Mouse (Mus musculus) hindbrain, postnatal 0 days (tissue): Measurements from ENCODE around the gene Rpl36-ps4. TPM values are rescaled to one million over a fixed set of nuclear protein-coding genes. Genes with fewer than 3 reads are reported as not detected.
A peak's percentile ranks its signal among the peaks of the same experiment; 100 is the strongest.
"Not testable (repeated sequence)": the region's sequence is repeated elsewhere in the genome, so short reads cannot be mapped to it uniquely, and the experiment has no call there.

ENCODE experiments used
- ATAC-seq: fragments of 200-750 bp; cut with Nextera tagmentation; 2 replicates; pipeline ENCODE4 v1.8.0; 2017; ENCODE audit warnings: mild to moderate bottlenecking, moderate TSS enrichment, moderate library complexity
- DNase-seq: peaks from one replicate; pipeline ENCODE4 v3.0.0-alpha.2; 2015; ENCODE audit warnings: low spot score
- H3K27ac ChIP-seq: fragments of 300-500 bp; sonication (generic); 2 replicates; pipeline ENCODE4 v1.5.1; 2014; ENCODE audit warnings: mild to moderate bottlenecking
- H3K27me3 ChIP-seq: fragments of 300-500 bp; sonication (generic); 2 replicates; pipeline ENCODE4 v1.6.1; 2014; ENCODE audit warnings: low read length, mixed read lengths; ENCODE audit not compliant: insufficient read depth
- H3K36me3 ChIP-seq: fragments of 300-500 bp; sonication (generic); 2 replicates; pipeline ENCODE4 v1.6.1; 2014; ENCODE audit warnings: low read length, mixed read lengths; ENCODE audit not compliant: insufficient read depth
- H3K4me1 ChIP-seq: fragments of 300-500 bp; sonication (generic); 2 replicates; pipeline ENCODE4 v1.6.1; 2014; ENCODE audit warnings: antibody characterized with exemption, low read length, mixed read lengths; ENCODE audit not compliant: insufficient read depth
- H3K4me2 ChIP-seq: fragments of 300-500 bp; sonication (generic); 2 replicates; pipeline ENCODE4 v1.6.1; 2014; ENCODE audit warnings: low read depth, mild to moderate bottlenecking, low read length, moderate library complexity, mixed read lengths
- H3K4me3 ChIP-seq: fragments of 300-500 bp; sonication (generic); 2 replicates; pipeline ENCODE4 v1.5.1; 2014; ENCODE audit warnings: low read length
- H3K9ac ChIP-seq: fragments of 300-500 bp; sonication (generic); replicated peaks from 2 replicates; pipeline ENCODE4 v1.6.1; 2014; ENCODE audit warnings: mild to moderate bottlenecking, low read length, moderate library complexity, mixed read lengths
- H3K9me3 ChIP-seq: fragments of 300-500 bp; sonication (generic); 2 replicates; pipeline ENCODE4 v1.6.1; 2016; ENCODE audit warnings: low read length, mixed read lengths
- CTCF ChIP-seq: IDR thresholded peaks from 2 replicates; pipeline ENCODE4 v1.5.1; 2016; ENCODE audit warnings: antibody characterized with exemption, control low read depth, low read depth
- WGBS: fragments of 180-500 bp; shearing (Covaris S2); extraction: QIAGEN DNeasy Blood & Tissue Kit; methylation state at CpG from one replicate; pipeline ENCODE4 v1.1.7; 2014; 5-methylcytosine and 5-hydroxymethylcytosine counted together
- polyA plus RNA-seq: library from polyadenylated mRNA; unstranded; fragments of >200 nt; fragmentation: Nextera tagmentation; extraction: Ambion mirVana; gene quantifications from 2 replicates; pipeline ENCODE4 v1.2.1, GENCODE M21; 2015
- total RNA-seq: library from RNA; depleted of rRNA; stranded (reverse); fragments of >200 nt; gene quantifications from 2 replicates; pipeline ENCODE4 v1.2.3, GENCODE M21; 2014

Rpl36-ps4 gene
- total and polyA plus RNA-seq, 2 experiments from 2014 or later = not detected

DNA sequence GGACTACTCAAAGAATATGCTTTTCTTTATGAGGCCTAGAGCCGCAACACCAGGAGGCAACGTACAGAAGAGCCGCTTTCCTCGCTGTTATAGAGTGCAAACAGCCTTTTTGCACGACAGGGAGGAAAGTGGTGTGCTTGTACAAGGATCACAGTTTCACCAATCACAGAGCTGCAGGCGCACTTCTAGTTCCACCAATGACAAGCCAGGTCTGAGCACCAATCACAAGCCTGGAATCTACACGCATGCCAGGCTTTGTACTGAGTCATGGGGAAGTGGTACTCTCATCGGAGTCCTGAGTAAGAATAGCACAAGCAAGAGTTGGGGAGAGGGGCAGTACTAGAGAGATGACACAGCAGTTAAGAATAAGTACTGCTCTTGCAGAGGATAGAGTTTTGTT lies 14.0 kb downstream of the Rpl36-ps4 start:
- H3K27me3 ChIP-seq = no peaks in the 10 kb centered on the region
- WGBS = 90% methylated on average over 8 of the region's 8 CpGs
- H3K4me3 ChIP-seq = no peak overlapping the region
- no peak overlapping the region for H3K4me2 ChIP-seq
- DNase-seq = no peak
- TF ChIP-seq CTCF = no peak
- H3K36me3 ChIP-seq = no peaks in the 10 kb centered on the region
- no peak overlapping the region for H3K27ac ChIP-seq
- no peaks in the 10 kb centered on the region for H3K9me3 ChIP-seq
- ATAC-seq = no peak
- H3K4me1 ChIP-seq = no peaks in the 10 kb centered on the region
- no peak overlapping the region for H3K9ac ChIP-seq

DNA sequence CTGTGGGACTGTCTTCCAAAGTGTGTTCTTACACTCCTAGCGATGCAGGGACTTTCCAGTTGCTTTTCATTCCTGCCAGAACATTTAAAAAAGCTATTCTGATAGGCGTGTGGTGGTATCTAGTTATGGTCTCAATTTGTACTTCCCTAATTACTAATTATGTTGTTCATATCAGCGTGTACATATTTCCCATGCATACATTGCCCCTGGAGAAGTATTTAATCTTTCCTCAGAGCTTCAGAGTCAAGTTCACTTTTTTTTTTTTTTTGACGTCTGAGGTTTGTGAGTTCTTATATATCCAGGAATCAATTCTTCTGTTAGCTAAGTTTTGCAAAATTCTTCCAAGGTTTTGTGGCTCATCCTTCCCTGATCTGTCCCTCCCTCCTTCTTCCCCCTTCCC lies 15.4 kb downstream of the Rpl36-ps4 start:
- ATAC-seq (no peak), DNase-seq (no peak)
- H3K27ac ChIP-seq = no peak overlapping the region
- no peak overlapping the region for H3K4me3 ChIP-seq
- no peaks in the 10 kb centered on the region for H3K27me3 ChIP-seq
- H3K4me2 ChIP-seq = no peak overlapping the region
- no peak overlapping the region for H3K9ac ChIP-seq
- TF ChIP-seq CTCF = no peak
- no peaks in the 10 kb centered on the region for H3K36me3 ChIP-seq
- WGBS = 88% methylated on average over 4 of the region's 4 CpGs
- no peaks in the 10 kb centered on the region for H3K4me1 ChIP-seq
- H3K9me3 ChIP-seq = no peaks in the 10 kb centered on the region

DNA sequence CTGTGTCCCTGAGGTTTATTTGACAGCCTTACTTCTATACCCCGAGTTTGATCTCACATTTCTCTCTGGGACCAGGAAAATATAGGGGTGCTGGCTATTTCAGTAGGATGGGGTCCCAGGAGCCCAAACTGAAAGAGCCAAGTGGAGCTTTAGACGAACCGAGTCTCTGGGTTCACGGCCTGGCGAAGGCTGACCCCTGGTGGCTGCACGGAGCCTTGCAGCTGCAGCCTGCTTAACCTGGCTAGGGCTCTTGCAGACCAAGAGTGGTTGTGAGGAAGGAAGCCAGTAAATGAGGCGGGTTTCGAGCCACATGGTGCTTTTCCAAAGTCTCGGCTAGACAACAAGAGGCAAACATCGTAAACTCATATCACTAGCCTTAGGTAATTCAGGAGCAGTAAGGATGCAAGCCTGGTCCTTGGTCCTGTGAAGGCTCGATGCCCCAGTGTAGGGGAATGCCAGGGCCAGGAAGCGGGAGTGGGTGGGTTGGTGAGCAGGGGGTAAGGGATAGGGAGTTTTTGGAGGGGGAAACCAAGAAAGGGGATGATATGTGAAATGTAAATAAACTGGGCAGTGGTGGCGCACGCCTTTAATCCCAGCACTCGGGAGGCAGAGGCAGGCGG lies 28.3 kb downstream of the Rpl36-ps4 start:
- H3K9ac ChIP-seq = no peak overlapping the region
- H3K36me3 ChIP-seq = no peaks in the 10 kb centered on the region
- no peaks in the 10 kb centered on the region for H3K4me1 ChIP-seq
- H3K9me3 ChIP-seq = no peaks in the 10 kb centered on the region
- H3K4me3 ChIP-seq = no peak overlapping the region
- H3K27ac ChIP-seq = no peak overlapping the region
- no peaks in the 10 kb centered on the region for H3K27me3 ChIP-seq
- no peak overlapping the region for H3K4me2 ChIP-seq
- DNase-seq (peak; percentile 89), ATAC-seq (peak; percentile 83)
- 44% methylated on average over 16 of the region's 16 CpGs for WGBS
- TF ChIP-seq CTCF = peak; percentile 99

DNA sequence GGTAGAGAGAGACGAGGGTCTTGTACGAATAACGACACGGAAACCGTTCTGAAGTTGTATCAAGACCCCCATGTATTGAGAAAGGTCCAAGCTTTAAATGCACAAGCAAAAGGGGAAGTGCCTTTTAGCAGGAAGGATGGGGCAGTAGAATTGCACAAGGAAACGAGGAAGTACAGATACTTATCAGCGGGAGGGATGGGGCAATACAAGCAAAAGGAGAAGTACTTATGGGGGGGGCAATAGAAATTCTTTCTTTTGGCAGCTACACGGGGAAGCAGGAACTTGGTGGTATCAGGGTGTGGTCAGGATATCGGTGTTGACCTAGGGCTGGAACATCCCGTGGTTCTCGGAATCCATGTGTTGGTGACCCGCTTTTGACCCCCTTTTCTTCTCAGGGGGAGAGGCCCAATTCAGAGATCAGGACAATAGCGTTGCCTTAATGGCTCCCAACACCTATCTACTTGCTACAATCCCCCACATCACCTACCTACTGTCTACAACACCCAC lies 33.9 kb downstream of the Rpl36-ps4 start:
- H3K9ac ChIP-seq, ATAC-seq, DNase-seq, H3K4me3 ChIP-seq, H3K4me1 ChIP-seq, H3K27me3 ChIP-seq, H3K36me3 ChIP-seq, H3K9me3 ChIP-seq, H3K4me2 ChIP-seq, H3K27ac ChIP-seq: not testable (repeated sequence)
- 91% methylated on average over 12 of the region's 13 CpGs for WGBS

DNA sequence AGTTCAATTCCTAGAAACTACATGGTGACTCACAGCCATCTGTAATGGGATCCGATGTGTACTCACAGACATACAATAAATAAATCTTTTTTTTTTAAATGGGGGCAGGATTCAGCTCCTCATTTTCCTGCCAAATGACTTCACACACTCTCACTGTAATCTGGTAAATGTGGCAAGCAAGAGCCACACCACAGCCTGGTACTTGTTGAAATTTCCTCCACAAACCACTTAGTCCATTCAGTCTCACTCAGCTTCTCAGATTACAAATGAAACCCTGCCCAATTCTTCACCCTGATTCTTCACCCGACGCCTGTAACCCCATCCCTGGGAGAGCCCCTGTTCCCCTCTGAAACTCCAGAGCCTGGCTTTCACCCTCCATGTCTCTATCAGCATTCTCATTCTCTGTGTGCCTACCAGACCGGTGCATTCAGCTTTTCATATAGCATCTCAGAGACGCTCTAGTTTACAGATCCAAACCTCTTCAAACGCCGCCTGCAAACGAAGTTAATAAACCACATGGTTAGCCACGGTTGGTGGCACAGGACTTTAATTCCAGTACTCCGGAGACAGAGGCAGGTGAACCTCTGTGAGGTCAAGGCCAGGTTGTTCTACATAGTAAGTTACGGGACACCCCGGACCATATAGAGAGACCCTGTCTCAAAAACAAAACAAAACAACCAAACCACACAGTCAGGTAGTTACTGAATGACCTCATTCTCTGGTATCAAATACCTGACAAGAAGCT lies 36.5 kb downstream of the Rpl36-ps4 start:
- H3K4me1 ChIP-seq = no peaks in the 10 kb centered on the region
- H3K9me3 ChIP-seq = no peaks in the 10 kb centered on the region; the same call in 1 of the 2 replicates
- H3K4me2 ChIP-seq = no peak overlapping the region
- no peaks in the 10 kb centered on the region for H3K27me3 ChIP-seq
- DNase-seq = no peak
- no peaks in the 10 kb centered on the region for H3K36me3 ChIP-seq
- H3K27ac ChIP-seq = no peak overlapping the region
- 79% methylated on average over 12 of the region's 12 CpGs for WGBS
- TF ChIP-seq CTCF = no peak
- no peak overlapping the region for H3K4me3 ChIP-seq
- ATAC-seq = no peak
- no peak overlapping the region for H3K9ac ChIP-seq

DNA sequence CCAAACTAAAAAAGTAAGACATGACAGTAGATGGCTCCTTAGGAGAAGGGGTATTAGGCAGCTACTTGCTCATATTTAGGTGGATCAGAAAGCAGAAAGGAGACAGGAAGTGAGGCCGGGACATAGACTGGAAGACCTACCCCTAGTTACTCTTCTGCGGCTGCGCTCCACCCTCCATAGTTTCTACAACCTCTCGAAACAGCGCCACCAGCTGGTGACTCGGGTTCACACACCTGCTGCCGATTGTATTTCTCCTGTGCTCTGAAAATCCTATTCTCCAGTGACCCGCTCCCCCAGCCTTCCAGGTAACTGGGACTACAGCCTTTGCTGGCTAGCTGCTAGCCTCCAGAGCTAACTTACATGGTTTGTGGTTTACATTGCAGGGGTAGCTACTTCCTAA lies 37.5 kb downstream of the Rpl36-ps4 start:
- no peaks in the 10 kb centered on the region for H3K27me3 ChIP-seq
- H3K9me3 ChIP-seq = no peaks in the 10 kb centered on the region; the same call in 1 of the 2 replicates
- TF ChIP-seq CTCF = peak; percentile 33
- DNase-seq = no peak
- no peak overlapping the region for H3K27ac ChIP-seq
- no peaks in the 10 kb centered on the region for H3K4me1 ChIP-seq
- H3K36me3 ChIP-seq = no peaks in the 10 kb centered on the region
- WGBS = 64% methylated on average over 8 of the region's 8 CpGs
- H3K9ac ChIP-seq = no peak overlapping the region
- no peak overlapping the region for H3K4me2 ChIP-seq
- no peak for ATAC-seq
- no peak overlapping the region for H3K4me3 ChIP-seq

DNA sequence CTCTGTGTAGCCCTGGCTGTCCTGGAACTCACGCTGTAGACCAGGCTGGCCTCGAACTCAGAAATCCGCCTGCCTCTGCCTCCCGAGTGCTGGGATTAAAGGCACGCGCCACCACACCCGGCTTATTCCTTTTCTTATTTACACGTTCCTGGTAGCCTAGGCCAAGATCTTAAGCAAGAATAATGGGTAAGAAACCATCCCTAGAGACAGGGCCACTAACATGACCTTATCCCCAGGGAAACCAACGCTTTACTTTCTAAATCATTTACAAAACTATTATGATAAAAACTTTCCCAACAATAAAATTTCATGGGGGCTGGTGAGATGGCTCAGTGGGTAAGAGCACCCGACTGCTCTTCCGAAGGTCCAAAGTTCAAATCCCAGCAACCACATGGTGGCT lies 38.6 kb downstream of the Rpl36-ps4 start:
- H3K9me3 ChIP-seq, H3K9ac ChIP-seq, H3K36me3 ChIP-seq, DNase-seq, ATAC-seq, H3K27me3 ChIP-seq, H3K4me2 ChIP-seq, H3K4me1 ChIP-seq, H3K27ac ChIP-seq, H3K4me3 ChIP-seq: not testable (repeated sequence)
- 96% methylated on average over 11 of the region's 11 CpGs for WGBS

DNA sequence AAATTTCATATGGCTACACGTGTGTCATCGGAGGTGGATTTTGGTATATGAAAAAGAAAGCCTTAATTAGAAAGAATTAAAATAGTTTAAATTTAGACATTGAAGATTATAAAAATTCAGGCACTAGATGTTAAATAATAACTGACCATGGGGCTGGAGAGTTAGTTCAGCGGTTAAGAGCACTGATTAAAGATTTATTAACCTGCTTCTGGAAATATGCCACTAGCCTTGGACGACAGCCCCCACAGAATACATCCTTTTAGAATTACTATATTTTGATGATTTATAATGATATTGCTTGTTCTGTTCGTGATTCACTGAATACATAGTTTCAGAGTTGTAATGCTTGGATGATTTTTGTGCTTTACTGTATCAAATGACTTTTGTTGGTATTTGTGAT lies 39.2 kb downstream of the Rpl36-ps4 start:
- H3K27ac ChIP-seq, H3K27me3 ChIP-seq, H3K4me2 ChIP-seq, H3K4me3 ChIP-seq, H3K9me3 ChIP-seq, ATAC-seq, H3K9ac ChIP-seq, H3K4me1 ChIP-seq, DNase-seq, H3K36me3 ChIP-seq: not testable (repeated sequence)
- 90% methylated on average over 5 of the region's 5 CpGs for WGBS
